Mouse (Mus musculus) midbrain, embryonic 16.5 days (tissue): ENCODE measurements around the gene Macrod1. TPM values are rescaled to one million over a fixed set of nuclear protein-coding genes. Genes with fewer than 3 reads are reported as not detected.
A peak's percentile ranks its signal among the peaks of the same experiment; 100 is the strongest.

Experiments used
- ATAC-seq: fragments of 200-750 bp; cut with Nextera tagmentation; 2 replicates; pipeline ENCODE4 v1.8.0; 2017; ENCODE audit warnings: moderate TSS enrichment
- H3K27ac ChIP-seq: fragments of 300-500 bp; sonication (generic); 2 replicates; pipeline ENCODE4 v1.5.1; 2014; ENCODE audit warnings: mild to moderate bottlenecking, low read length, mixed read lengths
- H3K27me3 ChIP-seq: fragments of 300-500 bp; sonication (generic); 2 replicates; pipeline ENCODE4 v1.6.1; 2014; ENCODE audit warnings: low read depth, low read length, mixed read lengths; ENCODE audit not compliant: control insufficient read depth, insufficient read depth
- H3K36me3 ChIP-seq: fragments of 300-500 bp; sonication (generic); 2 replicates; pipeline ENCODE4 v1.6.1; 2014; ENCODE audit warnings: mild to moderate bottlenecking, low read length, moderate library complexity, mixed read lengths; ENCODE audit not compliant: control insufficient read depth, insufficient read depth
- H3K4me1 ChIP-seq: fragments of 300-500 bp; sonication (generic); 2 replicates; pipeline ENCODE4 v1.6.1; 2014; ENCODE audit warnings: mild to moderate bottlenecking, low read length, mixed read lengths; ENCODE audit not compliant: control insufficient read depth, insufficient read depth
- H3K4me2 ChIP-seq: fragments of 300-500 bp; sonication (generic); 2 replicates; pipeline ENCODE4 v1.6.1; 2014; ENCODE audit warnings: mild to moderate bottlenecking, low read length, mixed read lengths
- H3K4me3 ChIP-seq: fragments of 300-500 bp; sonication (generic); 2 replicates; pipeline ENCODE4 v1.5.1; 2014; ENCODE audit warnings: low read depth, mild to moderate bottlenecking, low read length, moderate library complexity, mixed read lengths
- H3K9ac ChIP-seq: fragments of 300-500 bp; sonication (generic); 2 replicates; pipeline ENCODE4 v1.6.1; 2014; ENCODE audit warnings: low read depth, low read length, mixed read lengths
- H3K9me3 ChIP-seq: fragments of 300-500 bp; sonication (generic); replicated peaks from 2 replicates; pipeline ENCODE4 v1.6.1; 2014; ENCODE audit warnings: mild to moderate bottlenecking, low read length, mixed read lengths; ENCODE audit not compliant: control insufficient read depth, poor library complexity, severe bottlenecking
- WGBS: fragments of 180-500 bp; shearing (Covaris S2); extraction: QIAGEN DNeasy Blood & Tissue Kit; methylation state at CpG from one replicate; pipeline ENCODE4 v1.1.7; 2014; 5-methylcytosine and 5-hydroxymethylcytosine counted together
- polyA plus RNA-seq: library from polyadenylated mRNA; unstranded; fragments of >200 nt; fragmentation: Nextera tagmentation; extraction: Ambion mirVana; gene quantifications from 2 replicates; pipeline ENCODE4 v1.2.1, GENCODE M21; 2015

Gene Macrod1
- polyA plus RNA-seq, 1 experiment from 2014 or later, result 5.9 TPM

- H3K9ac ChIP-seq, result no peak overlapping the region
- H3K27me3 ChIP-seq, result no peaks in the 10 kb centered on the region
- no peak overlapping the region for H3K4me3 ChIP-seq
- 91% methylated on average over 4 of the region's 4 CpGs for WGBS
- H3K4me1 ChIP-seq, result peaks cover 21% of the 10 kb centered on the region
- no peaks in the 10 kb centered on the region for H3K36me3 ChIP-seq
- no peak overlapping the region for H3K27ac ChIP-seq
- no peak for ATAC-seq
- H3K4me2 ChIP-seq, result no peak overlapping the region
- no peaks in the 10 kb centered on the region for H3K9me3 ChIP-seq
Observed at GRCm38 (mm10) chr19:7125526-7126156, 69.0 kb downstream of the Macrod1 start.

- Histone ChIP-seq H3K9me3 (no peaks in the 10 kb centered on the region), H3K4me2 (no peak overlapping the region), H3K4me3 (no peak overlapping the region), H3K27me3 (no peaks in the 10 kb centered on the region), H3K4me1 (peaks cover 21% of the 10 kb centered on the region), H3K9ac (no peak overlapping the region), H3K27ac (no peak overlapping the region), H3K36me3 (no peaks in the 10 kb centered on the region)
- ATAC-seq, result no peak
- 93% methylated on average over 1 of the region's 1 CpGs for WGBS
Observed at GRCm38 (mm10) chr19:7126209-7126608, 69.6 kb downstream of the Macrod1 start.

- 83% methylated on average over 2 of the region's 2 CpGs for WGBS
- Histone ChIP-seq H3K9me3 (no peaks in the 10 kb centered on the region), H3K36me3 (no peaks in the 10 kb centered on the region)
Observed at GRCm38 (mm10) chr19:7126933-7127332, 70.3 kb downstream of the Macrod1 start.

GRCm38 (mm10) chr19:7128551-7129475 is 72.2 kb downstream of the Macrod1 start:
- H3K9ac ChIP-seq, result peak overlapping the region; percentile 16; the same call in 1 of the 2 replicates
- peak; percentile 25; the same call in 1 of the 2 replicates for ATAC-seq
- 30% methylated on average over 19 of the region's 19 CpGs for WGBS

More at GRCm38 (mm10) chr19:7126933-7127332, 70.3 kb downstream of the Macrod1 start:
- Histone ChIP-seq H3K27me3 (no peaks in the 10 kb centered on the region), H3K4me2 (no peak overlapping the region), H3K9ac (no peak overlapping the region), H3K4me1 (peaks cover 21% of the 10 kb centered on the region), H3K4me3 (no peak overlapping the region), H3K27ac (no peak overlapping the region)
- ATAC-seq, result no peak

GRCm38 (mm10) chr19:7130317-7130716 is 73.7 kb downstream of the Macrod1 start:
- H3K36me3 ChIP-seq, result no peaks in the 10 kb centered on the region
- no peak overlapping the region for H3K9ac ChIP-seq
- no peaks in the 10 kb centered on the region for H3K9me3 ChIP-seq
- no peak for ATAC-seq
- H3K4me2 ChIP-seq, result no peak overlapping the region
- no peak overlapping the region for H3K27ac ChIP-seq
- H3K27me3 ChIP-seq, result no peaks in the 10 kb centered on the region
- H3K4me1 ChIP-seq, result peaks cover 32% of the 10 kb centered on the region
- no peak overlapping the region for H3K4me3 ChIP-seq
- 81% methylated on average over 11 of the region's 11 CpGs for WGBS

More at GRCm38 (mm10) chr19:7128551-7129475, 72.2 kb downstream of the Macrod1 start:
- H3K36me3 ChIP-seq, result no peaks in the 10 kb centered on the region
- no peaks in the 10 kb centered on the region for H3K27me3 ChIP-seq
- no peaks in the 10 kb centered on the region for H3K9me3 ChIP-seq
- H3K4me3 ChIP-seq, result no peak overlapping the region
- H3K27ac ChIP-seq, result no peak overlapping the region; the same call in 1 of the 2 replicates
- no peak overlapping the region for H3K4me2 ChIP-seq
- H3K4me1 ChIP-seq, result peaks cover 20% of the 10 kb centered on the region

GRCm38 (mm10) chr19:7133436-7133835 is 76.8 kb downstream of the Macrod1 start:
- ATAC-seq, result no peak
- 62% methylated on average over 9 of the region's 9 CpGs for WGBS
- H3K9ac ChIP-seq, result 0 out of 2 replicates have a peak overlapping the region, but pooled peaks have one; percentile 34
- no peak overlapping the region for H3K4me3 ChIP-seq
- no peaks in the 10 kb centered on the region for H3K36me3 ChIP-seq
- no peak overlapping the region for H3K4me2 ChIP-seq
- H3K27me3 ChIP-seq, result no peaks in the 10 kb centered on the region
- no peak overlapping the region for H3K27ac ChIP-seq
- peaks cover 56% of the 10 kb centered on the region for H3K4me1 ChIP-seq
- no peaks in the 10 kb centered on the region for H3K9me3 ChIP-seq

- no peaks in the 10 kb centered on the region for H3K36me3 ChIP-seq
- H3K4me2 ChIP-seq, result no peak overlapping the region
- H3K27me3 ChIP-seq, result no peaks in the 10 kb centered on the region
- no peak overlapping the region for H3K9ac ChIP-seq
- peaks cover 53% of the 10 kb centered on the region for H3K4me1 ChIP-seq
- 0 out of 2 replicates have a peak, but pooled peaks have one; percentile 33 for ATAC-seq
- 9% methylated on average over 17 of the region's 17 CpGs for WGBS
- no peak overlapping the region for H3K4me3 ChIP-seq
- peak overlapping the region; percentile 51 for H3K27ac ChIP-seq
- no peaks in the 10 kb centered on the region for H3K9me3 ChIP-seq
Observed at GRCm38 (mm10) chr19:7134631-7135091, 78.1 kb downstream of the Macrod1 start.

- Histone ChIP-seq H3K9me3 (no peaks in the 10 kb centered on the region), H3K27me3 (no peaks in the 10 kb centered on the region), H3K36me3 (no peaks in the 10 kb centered on the region), H3K4me1 (peaks cover 61% of the 10 kb centered on the region), H3K4me3 (no peak overlapping the region), H3K27ac (peak overlapping the region; percentile 51), H3K4me2 (no peak overlapping the region), H3K9ac (peak overlapping the region; percentile 20; the same call in 1 of the 2 replicates)
- peak; percentile 26; the same call in 1 of the 2 replicates for ATAC-seq
- 3% methylated on average over 9 of the region's 9 CpGs for WGBS
Observed at GRCm38 (mm10) chr19:7135525-7135924, 78.9 kb downstream of the Macrod1 start.
